Mouse (Mus musculus) thymus, adult 18-20 months (tissue): ENCODE measurements around the gene Lamtor3.
"Not testable (repeated sequence)": the region's sequence is repeated elsewhere in the genome, so short reads cannot be mapped to it uniquely, and the experiment has no call there.

ENCODE experiments used
- DNase-seq, 2 experiments: peaks; one replicate each; pipeline ENCODE4 v3.0.0; 2022; ENCODE audit warnings: mixed read lengths in 2 of 2

Lamtor3 gene

DNA sequence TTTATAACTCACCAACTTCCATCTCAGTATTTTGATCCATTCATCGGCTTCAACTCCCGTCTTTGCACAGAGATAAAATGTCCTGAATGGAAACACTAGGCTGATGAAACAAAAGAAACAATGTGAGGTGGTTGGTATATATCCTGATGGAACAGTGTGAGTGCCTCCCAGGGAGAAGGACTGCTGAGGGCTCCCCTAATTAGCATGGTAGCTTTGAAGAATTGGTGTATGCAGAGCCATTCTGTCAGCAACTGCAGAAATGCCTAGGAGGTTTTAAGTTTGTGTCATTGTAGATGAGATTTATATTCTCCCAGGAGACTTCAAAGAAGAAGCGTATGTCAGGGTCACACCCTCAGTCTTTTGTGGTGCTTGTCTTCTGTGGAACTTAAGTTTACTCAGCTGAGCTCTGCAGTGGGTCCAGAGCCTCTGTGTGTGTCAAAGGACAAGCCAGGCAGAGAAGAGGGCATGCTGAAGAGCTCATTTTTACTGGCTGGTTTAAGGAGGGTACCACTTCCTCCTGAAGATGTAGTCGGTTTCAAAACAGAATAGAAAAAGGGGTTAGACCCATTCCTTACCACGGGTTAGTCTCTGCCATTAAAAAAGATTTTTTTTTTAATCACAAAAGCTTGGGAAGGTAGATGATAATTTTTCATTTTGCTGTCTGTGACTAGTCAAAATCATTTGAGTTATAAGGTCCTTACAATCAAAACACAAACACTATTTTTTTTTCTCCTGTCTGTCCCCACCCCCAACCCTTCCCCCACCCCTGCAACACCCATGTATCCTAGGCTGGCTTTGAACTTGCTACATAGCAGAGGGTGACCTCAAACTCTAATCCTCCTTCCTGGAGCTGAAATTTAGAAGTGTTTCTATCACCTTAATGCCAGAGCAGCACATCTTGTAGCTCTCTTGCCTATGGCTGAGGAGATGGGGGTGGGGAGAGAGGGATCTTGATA, 17.5 kb downstream of the Lamtor3 start:
- no peak for DNase-seq

- DNase-seq = no peak
These were observed 18.2 kb downstream of the Lamtor3 start for GRCm38 (mm10) chr3:137936541-137936940.

- DNase-seq = no peak
These were observed 20.3 kb downstream of the Lamtor3 start for GRCm38 (mm10) chr3:137938608-137939007.

DNA sequence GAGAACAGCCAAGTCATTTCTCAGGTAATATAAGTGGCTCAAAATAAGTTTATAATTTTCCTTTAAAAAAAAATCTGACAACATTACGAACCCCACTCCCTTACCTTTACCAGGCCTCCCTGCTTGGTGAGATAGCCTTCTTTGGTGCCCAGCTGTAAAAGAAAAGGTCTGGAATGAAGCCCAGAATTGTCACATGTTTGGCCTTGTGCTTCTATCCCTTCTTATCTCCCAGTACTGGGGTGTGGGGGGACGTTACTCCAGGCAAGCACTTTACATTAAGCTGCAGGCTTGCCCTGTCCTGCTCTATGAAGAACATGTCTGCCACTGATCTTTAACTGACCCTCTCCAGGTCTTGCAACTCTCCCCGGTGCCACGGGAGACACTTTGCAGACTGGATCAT, 22.5 kb downstream of the Lamtor3 start:
- DNase-seq = no peak

- DNase-seq = no peak
These were observed 23.2 kb downstream of the Lamtor3 start for GRCm38 (mm10) chr3:137941555-137941954.

- DNase-seq = no peak
These were observed 23.9 kb downstream of the Lamtor3 start for GRCm38 (mm10) chr3:137942098-137942622.

- DNase-seq = no peak
These were observed 25.4 kb downstream of the Lamtor3 start for GRCm38 (mm10) chr3:137943737-137944154.

GRCm38 (mm10) chr3:137946827-137947226, 28.5 kb downstream of the Lamtor3 start:
- no peak for DNase-seq

DNA sequence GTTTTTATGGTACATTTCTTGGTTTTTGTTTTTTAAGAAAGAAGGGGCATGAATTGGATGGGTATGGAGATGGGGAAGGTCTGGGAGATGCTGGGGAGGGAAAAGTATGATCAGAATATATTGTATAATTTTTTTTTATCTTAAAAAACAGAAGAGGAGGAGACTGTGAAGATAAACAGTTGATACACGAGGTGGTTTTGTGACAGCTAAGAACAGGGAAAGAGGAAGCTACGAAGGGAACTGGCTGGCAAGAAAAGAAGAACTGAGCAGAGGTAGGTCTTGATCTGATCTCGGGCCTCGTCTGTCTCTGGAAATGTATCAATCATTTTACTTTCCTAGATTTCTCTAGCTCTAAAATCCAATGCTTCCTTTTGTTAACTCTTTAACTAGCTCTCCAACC, 29.2 kb downstream of the Lamtor3 start:
- DNase-seq = no peak

- DNase-seq = no peak
These were observed 32.0 kb downstream of the Lamtor3 start for GRCm38 (mm10) chr3:137950191-137950885.

DNA sequence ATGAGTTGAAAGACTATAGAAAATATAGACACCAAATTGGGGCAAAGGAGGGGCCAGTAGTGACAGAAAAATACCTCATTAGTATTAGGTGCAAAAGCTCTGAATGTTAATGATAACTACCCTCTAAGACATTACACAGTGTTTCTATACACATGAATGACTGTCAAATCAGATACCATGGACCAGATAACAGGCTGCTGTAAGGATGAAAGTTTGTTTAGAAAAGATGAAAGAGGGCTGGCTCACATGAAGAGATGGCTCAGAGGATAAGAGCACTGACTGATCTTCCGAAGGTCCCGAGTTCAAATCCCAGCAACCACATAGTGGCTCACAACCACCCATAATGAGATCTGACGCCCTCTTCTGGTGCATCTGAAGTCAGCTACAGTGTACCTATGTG, 33.0 kb downstream of the Lamtor3 start:
- not testable (repeated sequence) for DNase-seq

DNA sequence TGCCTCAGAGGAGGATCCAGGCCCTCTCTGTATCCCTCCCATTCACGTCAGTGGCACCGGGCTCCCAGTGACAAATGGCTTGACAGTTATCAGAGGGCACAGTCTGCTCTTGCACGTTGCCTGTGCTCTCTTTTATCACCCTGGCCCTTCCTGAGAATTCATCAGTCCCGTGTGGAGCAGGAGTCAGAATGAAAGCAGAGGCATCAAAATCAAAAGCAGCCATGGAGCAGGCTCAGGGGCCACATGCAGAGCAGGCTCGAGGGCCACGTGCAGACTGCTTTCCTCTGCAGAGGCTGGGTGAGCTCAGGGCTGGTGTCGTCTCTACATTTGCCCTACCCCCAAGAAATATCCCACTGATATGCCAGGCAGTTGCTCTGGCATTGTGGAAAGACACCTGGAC, 33.5 kb downstream of the Lamtor3 start:
- DNase-seq = no peak

DNA sequence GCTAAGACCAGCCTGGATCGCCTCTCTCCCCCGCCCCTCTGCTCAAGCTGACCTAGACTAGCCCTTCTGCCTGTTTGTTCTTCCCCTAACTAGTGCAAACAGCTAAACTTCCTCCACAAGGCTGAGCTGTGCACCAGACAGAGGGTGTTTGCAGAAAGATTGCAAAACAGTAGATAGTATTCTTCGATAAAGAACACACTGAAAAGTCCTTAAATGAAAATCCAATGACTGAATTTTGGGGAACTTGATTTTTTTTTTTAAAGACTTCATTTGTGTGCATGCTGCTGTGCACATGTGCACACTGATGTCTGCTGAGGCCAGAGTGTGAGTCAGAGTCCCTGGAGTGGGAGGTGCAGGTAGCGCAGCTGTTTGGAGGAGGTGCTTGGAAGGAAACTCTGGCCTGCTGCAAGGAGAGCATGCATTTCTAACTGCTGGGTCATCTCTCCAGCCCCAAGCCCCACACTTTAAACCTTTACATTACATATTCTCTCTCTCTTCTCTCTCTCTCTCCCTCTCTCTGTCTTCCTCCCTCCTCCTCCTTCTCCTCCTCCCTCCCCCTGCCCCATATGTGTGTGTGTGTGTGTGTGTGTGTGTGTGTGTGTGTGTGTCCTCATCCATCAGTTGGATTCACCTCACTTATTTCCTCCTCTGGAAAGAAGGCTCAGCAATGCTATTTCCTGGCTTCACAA, 34.1 kb downstream of the Lamtor3 start:
- DNase-seq = no peak

DNA sequence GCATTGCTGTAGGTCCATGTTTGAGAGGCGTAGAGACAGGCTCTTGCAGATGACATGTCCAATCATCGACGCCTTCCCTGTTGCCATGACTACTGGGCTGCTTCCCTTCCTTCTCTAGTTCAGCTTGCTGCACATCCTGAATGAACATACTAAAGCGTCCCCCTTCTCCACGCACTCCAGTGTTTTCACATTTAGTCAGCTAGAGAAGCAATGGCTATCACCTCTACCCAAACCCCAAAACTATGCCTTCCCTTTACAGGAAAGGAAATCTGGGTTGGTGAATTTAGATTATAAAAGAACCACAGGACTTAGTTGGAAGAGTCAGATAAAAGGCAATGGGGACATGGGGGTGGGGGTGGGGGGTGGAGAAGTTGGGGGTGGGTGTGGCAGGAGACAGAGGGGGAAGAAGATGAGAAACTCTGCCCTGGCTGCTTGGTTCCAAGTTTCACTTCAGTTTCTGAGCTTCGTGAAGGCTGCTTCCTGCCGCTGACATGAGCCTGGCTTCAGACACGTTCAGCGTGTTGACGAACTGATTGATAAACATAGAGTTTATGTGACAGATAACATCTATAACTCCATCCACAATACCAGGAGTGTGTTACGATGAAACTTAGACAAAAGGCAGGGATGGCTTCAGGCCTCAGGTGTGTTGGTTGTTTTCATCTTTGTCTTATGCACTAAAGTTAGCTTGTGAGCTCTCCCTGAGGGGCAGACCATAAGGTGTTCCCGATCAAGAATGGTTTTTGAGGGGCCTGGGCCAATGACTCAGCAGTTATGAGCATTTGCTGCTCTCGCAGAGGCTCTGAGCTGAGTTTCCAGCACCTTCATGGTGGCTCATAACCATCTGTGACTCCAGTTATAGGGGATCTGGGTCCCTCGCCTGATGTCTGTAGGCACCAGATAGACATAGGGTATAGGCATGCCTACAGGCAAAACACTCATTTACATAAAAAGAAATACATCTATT, 34.9 kb downstream of the Lamtor3 start:
- DNase-seq = peak in 1 of 2 experiments; percentile 47

GRCm38 (mm10) chr3:137954256-137954916, 36.1 kb downstream of the Lamtor3 start:
- no peak for DNase-seq

GRCm38 (mm10) chr3:137955560-137956081, 37.3 kb downstream of the Lamtor3 start:
- DNase-seq = no peak

DNA sequence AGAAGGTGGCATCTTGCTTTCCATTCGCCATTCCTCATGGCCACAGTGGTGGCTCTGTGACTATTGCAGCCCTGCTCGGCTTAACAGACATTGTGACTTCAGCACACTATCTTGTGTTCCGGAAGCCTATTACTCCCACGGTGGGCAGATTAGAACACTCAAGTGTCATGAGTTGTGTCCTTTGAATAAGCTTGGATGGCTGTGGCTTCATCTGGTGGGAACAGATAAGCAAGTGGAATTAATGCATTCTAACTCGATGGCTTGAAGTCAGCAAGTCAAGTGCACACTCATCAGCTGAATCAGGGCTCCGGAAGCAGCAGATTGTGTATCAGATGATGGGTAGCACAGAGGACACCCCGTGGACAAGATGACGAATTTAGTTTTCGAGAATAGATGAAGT, 39.6 kb downstream of the Lamtor3 start:
- DNase-seq = no peak

DNA sequence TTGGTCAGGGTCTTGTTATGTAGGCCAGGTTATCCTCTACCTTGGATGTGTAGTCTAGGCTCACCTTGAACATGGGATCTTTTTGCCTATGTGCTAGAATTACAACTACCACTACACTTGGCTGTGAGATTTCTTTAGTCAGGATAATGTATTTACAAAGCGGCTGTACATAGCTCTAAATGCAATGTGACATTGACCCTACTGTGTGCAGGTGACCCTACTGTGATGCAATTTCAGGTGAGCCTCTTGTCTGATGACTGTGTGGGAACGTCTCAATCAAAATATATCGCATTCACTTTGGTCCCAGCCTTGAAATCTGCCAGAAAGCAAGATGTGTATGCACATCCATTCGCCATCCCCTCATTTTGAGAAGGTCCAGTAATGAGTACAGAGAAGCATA, 40.0 kb downstream of the Lamtor3 start:
- no peak for DNase-seq

DNA sequence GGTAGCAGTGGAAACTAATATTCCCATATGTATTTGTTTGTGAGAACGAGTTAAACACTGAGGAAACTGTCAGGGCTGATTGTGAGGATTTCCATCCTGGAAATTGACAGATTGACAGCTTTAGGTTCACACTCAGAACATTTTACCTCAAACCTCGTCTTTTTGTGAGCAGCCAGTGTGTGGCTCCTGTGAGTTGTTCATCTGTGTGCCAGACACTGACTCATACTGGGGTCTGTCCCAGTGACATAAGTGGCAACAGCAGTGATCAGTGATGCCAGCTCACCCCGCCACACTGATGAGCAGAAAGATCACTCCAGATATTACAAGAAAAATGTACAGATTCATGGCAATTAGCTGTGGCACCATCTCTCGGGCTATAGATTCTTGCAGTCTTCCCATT, 41.1 kb downstream of the Lamtor3 start:
- no peak for DNase-seq

DNA sequence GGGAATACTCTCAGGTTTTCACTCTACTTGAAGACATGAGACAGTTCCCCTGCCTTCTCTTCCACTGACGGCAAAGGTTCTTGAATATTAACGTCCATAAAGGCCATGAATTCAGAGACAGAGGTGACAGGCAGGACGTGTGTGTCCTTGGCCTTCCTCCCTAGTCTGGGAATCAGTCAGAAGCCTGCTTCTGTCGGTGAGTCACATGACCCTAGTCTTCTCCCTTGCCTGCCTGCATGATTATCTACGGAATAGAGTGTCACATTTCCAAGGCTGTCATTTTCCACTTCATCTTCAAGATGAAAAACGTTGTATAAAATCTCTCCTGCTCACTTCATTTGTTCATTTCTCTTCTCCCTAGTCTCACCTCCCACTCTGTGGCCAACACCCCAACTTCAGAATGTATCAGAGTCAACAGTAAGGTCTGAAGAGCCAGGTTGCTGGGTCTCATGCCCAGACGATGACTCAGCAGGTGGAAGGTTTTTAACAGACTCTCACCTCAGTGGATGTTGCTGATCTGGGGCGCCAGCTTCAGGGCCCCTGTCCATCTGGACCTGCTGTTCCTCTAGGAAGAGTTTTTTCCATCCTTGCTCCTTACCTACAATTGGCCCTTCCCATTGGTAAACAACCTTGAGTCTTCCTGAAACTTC, 43.6 kb downstream of the Lamtor3 start:
- no peak for DNase-seq

GRCm38 (mm10) chr3:137963508-137963907, 45.2 kb downstream of the Lamtor3 start:
- no peak for DNase-seq
